Mouse (Mus musculus) heart, adult 18-20 months (tissue): Measurements from ENCODE around the gene Ptprm. TPM values are rescaled to one million over a fixed set of nuclear protein-coding genes. Genes with fewer than 3 reads are reported as not detected.

Experiments
- DNase-seq, 2 experiments: peaks; one replicate each; pipeline ENCODE4 v3.0.0; 2021 to 2022; ENCODE audit warnings: mixed read lengths in 1 of 2
- total RNA-seq, 2 experiments: library from RNA; stranded (reverse); gene quantifications; 2 replicates each; pipeline ENCODE4 v1.2.3; 2021

Gene Ptprm
- total RNA-seq, 2 experiments from 2014 or later: 80.1 to 86.3 TPM

GRCm38 (mm10) chr17:66712456-66713205 is 641.6 kb downstream of the Ptprm start:
- DNase-seq: no peak

- no peak for DNase-seq
Observed at GRCm38 (mm10) chr17:66711221-66712016, 642.8 kb downstream of the Ptprm start.

- no peak for DNase-seq
Observed at GRCm38 (mm10) chr17:66710568-66710967, 643.7 kb downstream of the Ptprm start.

- DNase-seq: no peak
Observed at GRCm38 (mm10) chr17:66708748-66709147, 645.5 kb downstream of the Ptprm start.

- DNase-seq: no peak
Observed at GRCm38 (mm10) chr17:66707684-66708083, 646.6 kb downstream of the Ptprm start.

- peak in 1 of 2 experiments; percentile 26 for DNase-seq
Observed at GRCm38 (mm10) chr17:66701358-66702184, 652.7 kb downstream of the Ptprm start.

- DNase-seq: no peak
Observed at GRCm38 (mm10) chr17:66699896-66700295, 654.4 kb downstream of the Ptprm start.

GRCm38 (mm10) chr17:66697650-66698049 is 656.6 kb downstream of the Ptprm start:
- no peak for DNase-seq

- DNase-seq: no peak
Observed at GRCm38 (mm10) chr17:66696531-66697172, 657.6 kb downstream of the Ptprm start.

- no peak for DNase-seq
Observed at GRCm38 (mm10) chr17:66694326-66694725, 659.9 kb downstream of the Ptprm start.

- no peak for DNase-seq
Observed at GRCm38 (mm10) chr17:66693676-66694304, 660.5 kb downstream of the Ptprm start.

GRCm38 (mm10) chr17:66692941-66693675 is 661.1 kb downstream of the Ptprm start:
- DNase-seq: no peak

- no peak for DNase-seq
Observed at GRCm38 (mm10) chr17:66688179-66688578, 666.1 kb downstream of the Ptprm start.

GRCm38 (mm10) chr17:66687543-66687942 is 666.7 kb downstream of the Ptprm start:
- no peak for DNase-seq

- no peak for DNase-seq
Observed at GRCm38 (mm10) chr17:66686701-66687489, 667.4 kb downstream of the Ptprm start.

- no peak for DNase-seq
Observed at GRCm38 (mm10) chr17:66683411-66683810, 670.8 kb downstream of the Ptprm start.

GRCm38 (mm10) chr17:66680662-66681061 is 673.6 kb downstream of the Ptprm start:
- peak; percentile 16 to 79 for DNase-seq

- DNase-seq: no peak
Observed at GRCm38 (mm10) chr17:66674667-66675066, 679.6 kb downstream of the Ptprm start.

GRCm38 (mm10) chr17:66671715-66672230 is 682.5 kb downstream of the Ptprm start:
- DNase-seq: no peak

- DNase-seq: no peak
Observed at GRCm38 (mm10) chr17:66671287-66671686, 683.0 kb downstream of the Ptprm start.
